Mouse (Mus musculus): ENCODE results near the gene Mylk.

DNA sequence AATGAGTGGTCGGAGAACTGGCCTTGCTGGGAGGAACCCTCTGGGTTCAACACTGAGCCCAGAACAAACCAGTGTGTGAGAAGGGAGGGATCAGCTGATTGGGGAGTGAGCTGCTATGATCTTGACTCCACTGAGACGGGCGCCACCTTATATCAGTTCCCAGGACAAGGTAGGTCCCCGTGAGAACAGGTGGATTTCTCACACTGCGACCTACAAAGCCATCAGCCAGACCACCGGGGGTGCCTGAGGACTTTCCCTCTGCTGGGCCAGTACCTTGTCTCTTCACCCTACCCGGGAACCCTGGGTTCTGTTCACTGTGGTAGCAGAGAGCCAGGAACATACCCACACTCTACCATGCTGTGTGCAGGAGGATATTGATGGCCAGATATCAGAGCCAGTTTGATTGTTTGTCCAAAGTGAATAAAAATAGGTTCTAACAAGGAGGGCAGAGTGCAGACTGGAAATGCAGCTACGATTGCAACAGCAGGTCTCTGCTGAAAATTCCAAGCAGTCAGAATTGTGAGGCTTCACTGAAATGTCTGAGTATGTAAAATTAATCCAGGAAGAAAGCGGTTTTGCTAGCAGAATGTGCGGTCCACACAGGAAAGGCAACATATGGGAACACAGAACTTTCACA, 248.8 kb downstream of the Mylk start:
- TF ChIP-seq EP300 (IDR thresholded peaks at IDR 0.05; ENCODE audit: insufficient read depth, low read depth, low read length) (no peak), POLR2A (IDR thresholded peaks at IDR 0.05; ENCODE audit: insufficient read depth, low read depth, low read length) (no peak)
